Mouse (Mus musculus) cortical plate, adult 2 months (tissue): ENCODE results near the gene Col4a1.

Experiments used
- CTCF ChIP-seq: fragments of 200-500 bp; IDR thresholded peaks from 2 replicates; pipeline ENCODE4 v1.5.1; 2011; ENCODE audit warnings: mild to moderate bottlenecking, control low read depth, low read length; ENCODE audit not compliant: insufficient read depth; ENCODE audit errors: extremely low read depth
- POLR2A ChIP-seq: fragments of 200-500 bp; IDR thresholded peaks from 2 replicates; pipeline ENCODE4 v1.6.1; 2011; ENCODE audit warnings: mild to moderate bottlenecking, low read length, control low read depth; ENCODE audit not compliant: insufficient read depth; ENCODE audit errors: extremely low read depth

GRCm38 (mm10) chr8:11298531-11299316 lies 13.9 kb downstream of the Col4a1 start:
- TF ChIP-seq CTCF (no peak), POLR2A (no peak)
